Comparison of ENCODE assay signal across 11 mouse cellular contexts in the genomic region with DNA sequence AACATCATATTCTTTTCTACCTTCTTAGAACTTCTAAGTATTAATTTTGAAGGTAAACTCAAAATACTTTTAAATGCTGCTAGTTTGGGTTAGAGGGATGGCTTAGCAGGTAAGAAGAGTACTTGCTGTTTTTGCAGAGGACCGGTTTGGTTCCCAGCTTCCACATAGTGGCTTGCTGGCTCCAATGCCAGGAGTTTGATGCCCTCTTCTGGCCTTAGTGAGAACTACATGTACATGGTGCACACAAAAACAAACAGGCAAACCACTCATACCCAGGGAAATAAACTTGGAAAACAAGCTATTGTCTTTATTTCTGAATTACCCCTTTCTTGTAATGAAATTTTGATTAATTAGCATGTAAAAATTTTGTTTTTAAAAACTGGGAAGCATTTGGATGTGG. TPM values are rescaled to one million over a fixed set of nuclear protein-coding genes. Genes with fewer than 3 reads are reported as not detected.
A peak's percentile ranks its signal among the peaks of the same experiment; 100 is the strongest.
DNase-seq lines count a peak whose midpoint lies in the region; ATAC-seq and TF ChIP-seq lines count a peak whose summit lies in the region.
"Had no signal": no experiment of that assay in that cellular context is flagged by ENCODE, and none has a peak within 500 bp of the region (broad histone marks: within the 10 kb centered on the region; RNA-seq: fewer than 3 reads in every experiment).

No protein-coding gene starts in this region.

- H3K4me1 ChIP-seq in heart, postnatal 0 days (ENCODE audit: control insufficient read depth, insufficient read depth), result no peaks in the 10 kb centered on the region
- peaks cover 5% of the 10 kb centered on the region; the same call in 1 of the 2 replicates for H3K4me1 ChIP-seq in heart, embryonic 10.5 days
- H3K4me1 ChIP-seq in thymus, adult 2 months (replicated peaks; ENCODE audit: control insufficient read depth, insufficient read depth, low read length), result no peaks in the 10 kb centered on the region
- peaks cover 26% of the 10 kb centered on the region for H3K4me1 ChIP-seq in liver, embryonic 13.5 days (replicated peaks)
- no peaks in the 10 kb centered on the region for H3K4me1 ChIP-seq in limb, embryonic 10.5 days
- H3K4me1 ChIP-seq: embryonic facial prominence, embryonic 12.5 days had no signal

- H3K27me3 ChIP-seq in heart, postnatal 0 days (ENCODE audit: control insufficient read depth, insufficient read depth, low read length), result no peaks in the 10 kb centered on the region
- no peaks in the 10 kb centered on the region for H3K27me3 ChIP-seq in heart, embryonic 10.5 days (ENCODE audit: insufficient read depth, poor library complexity, severe bottlenecking)
- no peaks in the 10 kb centered on the region for H3K27me3 ChIP-seq in thymus, adult 2 months (ENCODE audit: control insufficient read depth, insufficient read depth, low read length)
- H3K27me3 ChIP-seq in liver, embryonic 13.5 days, result no peaks in the 10 kb centered on the region
- no peaks in the 10 kb centered on the region for H3K27me3 ChIP-seq in limb, embryonic 10.5 days (ENCODE audit: low read depth, poor library complexity, severe bottlenecking)
- H3K27me3 ChIP-seq: embryonic facial prominence, embryonic 12.5 days had no signal

- no peak overlapping the region for H3K4me2 ChIP-seq in heart, postnatal 0 days (ENCODE audit: low read depth, low read length)
- H3K4me2 ChIP-seq in liver, embryonic 13.5 days, result no peak overlapping the region
- H3K4me2 ChIP-seq: embryonic facial prominence, embryonic 12.5 days; heart, embryonic 11.5 days had no signal

- DNase-seq in heart, postnatal 0 days (ENCODE audit: low spot score), result no peak
- DNase-seq in heart, embryonic 10.5 days (ENCODE audit: low spot score), result no peak
- DNase-seq in thymus, adult 2 months, result peak; percentile 58
- DNase-seq in thymus, adult 18-20 months, result no peak
- peak; percentile 31 for DNase-seq in liver, embryonic 13.5 days
- DNase-seq in limb, embryonic 10.5 days (ENCODE audit: low spot score), result no peak
- DNase-seq in adrenal gland, postnatal 25 days, result no peak
- DNase-seq in layer of hippocampus, adult 11-12 months (ENCODE audit: low spot score), result no peak

- no peak for TF ChIP-seq EP300 in heart, postnatal 0 days (IDR thresholded peaks at IDR 0.05; ENCODE audit: low read depth)

- peak; percentile 15; the same call in 1 of the 2 replicates for TF ChIP-seq CTCF in heart, postnatal 0 days (IDR thresholded peaks at IDR 0.05; ENCODE audit: low read depth)
- TF ChIP-seq CTCF in thymus, adult 2 months (IDR thresholded peaks at IDR 0.05; ENCODE audit: borderline replicate concordance, control insufficient read depth, extremely low read depth, insufficient read depth, low read length, poor library complexity), result no peak

- H3K27ac ChIP-seq in heart, postnatal 0 days (ENCODE audit: low read depth), result no peak overlapping the region
- H3K27ac ChIP-seq in heart, embryonic 10.5 days, result no peak overlapping the region
- H3K27ac ChIP-seq in thymus, adult 2 months (ENCODE audit: control insufficient read depth, insufficient read depth, low read length), result no peak overlapping the region
- H3K27ac ChIP-seq in liver, embryonic 13.5 days, result no peak overlapping the region
- no peak overlapping the region for H3K27ac ChIP-seq in limb, embryonic 10.5 days
- H3K27ac ChIP-seq: embryonic facial prominence, embryonic 12.5 days had no signal

- TF ChIP-seq POLR2A in thymus, adult 2 months (IDR thresholded peaks at IDR 0.05; ENCODE audit: control insufficient read depth, extremely low read depth, insufficient read depth, low read length, poor library complexity), result no peak

- peaks cover 31% of the 10 kb centered on the region for H3K36me3 ChIP-seq in heart, postnatal 0 days (replicated peaks; ENCODE audit: control insufficient read depth, insufficient read depth, low read length)
- H3K36me3 ChIP-seq in heart, embryonic 10.5 days, result peaks cover 45% of the 10 kb centered on the region
- H3K36me3 ChIP-seq in thymus, adult 2 months (ENCODE audit: control insufficient read depth, insufficient read depth, low read length), result peaks cover 11% of the 10 kb centered on the region
- peaks cover 47% of the 10 kb centered on the region for H3K36me3 ChIP-seq in liver, embryonic 13.5 days
- peaks cover 90% of the 10 kb centered on the region for H3K36me3 ChIP-seq in limb, embryonic 10.5 days

- H3K9ac ChIP-seq in heart, postnatal 0 days (replicated peaks; ENCODE audit: low read depth, low read length), result no peak overlapping the region
- no peak overlapping the region for H3K9ac ChIP-seq in liver, embryonic 13.5 days
- H3K9ac ChIP-seq: embryonic facial prominence, embryonic 12.5 days had no signal

- H3K4me3 ChIP-seq in heart, postnatal 0 days (ENCODE audit: low read depth, low read length), result no peak overlapping the region
- no peak overlapping the region for H3K4me3 ChIP-seq in heart, embryonic 10.5 days
- H3K4me3 ChIP-seq in thymus, adult 2 months (ENCODE audit: control insufficient read depth, insufficient read depth, low read length), result no peak overlapping the region
- no peak overlapping the region for H3K4me3 ChIP-seq in liver, embryonic 13.5 days (replicated peaks)
- H3K4me3 ChIP-seq in limb, embryonic 10.5 days, result no peak overlapping the region
- H3K4me3 ChIP-seq: embryonic facial prominence, embryonic 12.5 days had no signal

- no peak for ATAC-seq in heart, postnatal 0 days (ENCODE audit: insufficient read depth, low read depth)
- ATAC-seq in liver, embryonic 13.5 days (ENCODE audit: low read depth), result no peak

- H3K9me3 ChIP-seq in heart, postnatal 0 days (replicated peaks; ENCODE audit: control insufficient read depth, low read length), result no peaks in the 10 kb centered on the region
- H3K9me3 ChIP-seq in heart, embryonic 10.5 days, result no peaks in the 10 kb centered on the region
- no peaks in the 10 kb centered on the region for H3K9me3 ChIP-seq in liver, embryonic 13.5 days (replicated peaks)
- no peaks in the 10 kb centered on the region for H3K9me3 ChIP-seq in limb, embryonic 10.5 days (replicated peaks)
- H3K9me3 ChIP-seq: embryonic facial prominence, embryonic 12.5 days had no signal

- 67% methylated on average over 1 of the region's 1 CpGs for whole genome bisulfite sequencing in heart, postnatal 0 days
- WGBS in heart, embryonic 10.5 days, result 58% methylated on average over 1 of the region's 1 CpGs
- WGBS in thymus, adult 2 months, result 97% methylated on average over 1 of the region's 1 CpGs
- 58% methylated on average over 1 of the region's 1 CpGs for WGBS in liver, embryonic 13.5 days (ENCODE audit: insufficient replicate concordance)
- WGBS in limb, embryonic 10.5 days, result 69% methylated on average over 1 of the region's 1 CpGs

RNA-seq across cellular contexts. Expression of gene Uhrf2, which starts 15.5 kb away (rescaled TPM):
- total RNA-seq in heart, postnatal 0 days (2014; rRNA removed; ENCODE audit: low replicate concordance), result 35.4 and 68.6 TPM in 2 replicates
- 19.6 and 24.5 TPM in 2 replicates for polyA plus RNA-seq in heart, postnatal 0 days (2015; fragmentation: Nextera tagmentation; extraction: Ambion mirVana)
- polyA plus RNA-seq in heart, embryonic 10.5 days (2016; fragmentation: Nextera tagmentation; extraction: Ambion mirVana), result 56.6 and 65.2 TPM in 2 replicates
- polyA plus RNA-seq in thymus, adult 2 months (2012; rRNA removed), result 72.8 and 80.5 TPM in 2 replicates
- polyA plus RNA-seq in liver, embryonic 13.5 days (2015; fragmentation: Nextera tagmentation; extraction: Ambion mirVana), result 30.5 and 31.3 TPM in 2 replicates
- polyA plus RNA-seq in limb, embryonic 10.5 days (2016; fragmentation: Nextera tagmentation; extraction: Ambion mirVana), result 74.2 and 85.1 TPM in 2 replicates
- total RNA-seq in adrenal gland, postnatal 25 days (2021), result 48.1 and 56.1 TPM in 2 replicates

RNA-seq across cellular contexts. Expression of gene Trpd52l3, which starts 42.3 kb away (rescaled TPM):
- total RNA-seq in heart, postnatal 0 days (2014; rRNA removed; ENCODE audit: low replicate concordance), result not detected in 2 replicates
- not detected in 2 replicates for polyA plus RNA-seq in heart, postnatal 0 days (2015; fragmentation: Nextera tagmentation; extraction: Ambion mirVana)
- not detected in 2 replicates for polyA plus RNA-seq in heart, embryonic 10.5 days (2016; fragmentation: Nextera tagmentation; extraction: Ambion mirVana)
- 0.07 TPM in 1 of 2 replicates, not detected in the other for polyA plus RNA-seq in thymus, adult 2 months (2012; rRNA removed)
- polyA plus RNA-seq in liver, embryonic 13.5 days (2015; fragmentation: Nextera tagmentation; extraction: Ambion mirVana), result not detected in 2 replicates
- not detected in 2 replicates for polyA plus RNA-seq in limb, embryonic 10.5 days (2016; fragmentation: Nextera tagmentation; extraction: Ambion mirVana)
- total RNA-seq in adrenal gland, postnatal 25 days (2021), result not detected in 2 replicates
- polyA plus RNA-seq: embryonic facial prominence, embryonic 12.5 days; heart, embryonic 11.5 days; lung, embryonic 16.5 days had no signal

Comparison
In these comparisons a context has a peak if more than half of its experiments do, and no peak if none do; other contexts are left out.
1. DNase-seq: peak in thymus, adult 2 months (single experiment) and liver, embryonic 13.5 days (single experiment); none in heart, postnatal 0 days (single experiment), heart, embryonic 10.5 days (single experiment), thymus, adult 18-20 months (0 of 2), limb, embryonic 10.5 days (single experiment), adrenal gland, postnatal 25 days (single experiment) and layer of hippocampus, adult 11-12 months (single experiment).